Mouse (Mus musculus) lung, embryonic 15.5 days (tissue): ENCODE measurements around the gene Col8a1. TPM values are rescaled to one million over a fixed set of nuclear protein-coding genes. Genes with fewer than 3 reads are reported as not detected.
A peak's percentile ranks its signal among the peaks of the same experiment; 100 is the strongest.

Experiments
- ATAC-seq: fragments of 200-750 bp; cut with Nextera tagmentation; 2 replicates; pipeline ENCODE4 v1.8.0; 2017; ENCODE audit warnings: moderate number of reproducible peaks, borderline replicate concordance; ENCODE audit not compliant: low FRiP score, low TSS enrichment; ENCODE audit errors: extremely low read depth
- H3K27ac ChIP-seq: fragments of 300-500 bp; sonication (generic); 2 replicates; pipeline ENCODE4 v1.5.1; 2015; ENCODE audit warnings: moderate library complexity, mild to moderate bottlenecking, inconsistent platforms
- H3K27me3 ChIP-seq: fragments of 300-500 bp; sonication (generic); 2 replicates; pipeline ENCODE4 v1.6.1; 2015; ENCODE audit warnings: inconsistent platforms
- H3K36me3 ChIP-seq: fragments of 300-500 bp; sonication (generic); 2 replicates; pipeline ENCODE4 v1.6.1; 2015; ENCODE audit warnings: inconsistent platforms
- H3K4me1 ChIP-seq: fragments of 300-500 bp; sonication (generic); 2 replicates; pipeline ENCODE4 v1.6.1; 2015; ENCODE audit warnings: inconsistent platforms
- H3K4me2 ChIP-seq: fragments of 300-500 bp; sonication (generic); 2 replicates; pipeline ENCODE4 v1.6.1; 2015; ENCODE audit warnings: inconsistent platforms, mild to moderate bottlenecking, moderate library complexity
- H3K4me3 ChIP-seq: fragments of 300-500 bp; sonication (generic); 2 replicates; pipeline ENCODE4 v1.5.1; 2015; ENCODE audit warnings: mild to moderate bottlenecking, inconsistent platforms
- H3K9ac ChIP-seq: fragments of 300-500 bp; sonication (generic); 2 replicates; pipeline ENCODE4 v1.6.1; 2015; ENCODE audit warnings: inconsistent platforms
- H3K9me3 ChIP-seq: fragments of 300-500 bp; sonication (generic); 2 replicates; pipeline ENCODE4 v1.6.1; 2016; ENCODE audit warnings: inconsistent platforms
- WGBS: fragments of 180-500 bp; shearing (Covaris S2); methylation state at CpG from one replicate; pipeline ENCODE4 v1.1.7; 2015; 5-methylcytosine and 5-hydroxymethylcytosine counted together
- polyA plus RNA-seq: library from polyadenylated mRNA; unstranded; fragments of >200 nt; fragmentation: Nextera tagmentation; extraction: Ambion mirVana; gene quantifications from 2 replicates; pipeline ENCODE4 v1.2.1, GENCODE M21; 2015

Col8a1 gene
- polyA plus RNA-seq, 1 experiment from 2014 or later = 1.8 TPM

DNA sequence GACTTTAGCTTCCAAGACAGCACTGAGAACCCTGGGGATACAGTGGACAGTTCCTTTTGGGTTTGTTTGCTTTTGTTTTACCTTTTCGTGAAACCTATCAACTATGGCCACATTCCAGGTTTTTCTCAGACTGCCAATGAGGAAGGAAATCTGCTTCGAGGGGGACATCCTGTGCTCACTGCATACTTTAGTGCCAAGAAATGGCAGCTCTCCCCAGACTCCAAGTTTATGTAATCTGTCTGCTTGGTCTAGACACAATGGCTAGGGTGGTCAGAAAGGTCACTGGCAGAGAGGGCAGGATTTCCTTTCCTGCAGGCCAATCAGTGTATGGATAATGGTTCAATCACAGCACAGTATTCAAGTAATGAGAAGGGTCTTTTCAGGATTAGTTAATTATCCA is 172.5 kb downstream of the Col8a1 start:
- Histone ChIP-seq H3K27me3 (no peaks in the 10 kb centered on the region), H3K4me3 (no peak overlapping the region), H3K27ac (peak overlapping the region; percentile 37; the same call in 1 of the 2 replicates), H3K4me2 (no peak overlapping the region), H3K9ac (no peak overlapping the region), H3K9me3 (no peaks in the 10 kb centered on the region), H3K4me1 (peaks cover 6% of the 10 kb centered on the region; the same call in 1 of the 2 replicates), H3K36me3 (no peaks in the 10 kb centered on the region)
- WGBS = 44% methylated on average over 2 of the region's 2 CpGs
- peak; percentile 55; the same call in 1 of the 2 replicates for ATAC-seq

DNA sequence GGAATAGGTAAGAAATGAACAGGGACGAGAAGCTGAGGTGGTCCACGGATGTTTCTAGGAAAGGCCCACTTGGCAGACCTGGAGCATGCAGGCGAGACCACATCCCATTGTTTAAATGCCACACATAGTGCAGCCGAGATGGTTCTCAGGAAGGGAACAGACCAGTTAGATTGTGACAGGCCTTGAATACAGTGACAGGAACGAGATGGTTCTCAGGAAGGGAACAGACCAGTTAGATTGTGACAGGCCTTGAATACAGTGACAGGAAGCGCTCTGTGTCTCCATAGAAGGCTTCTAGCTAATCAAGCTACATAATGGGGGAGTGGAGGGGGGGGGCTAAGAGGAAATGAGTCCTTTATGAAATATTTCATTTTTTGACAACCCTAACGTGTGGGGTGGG is 174.5 kb downstream of the Col8a1 start:
- WGBS = 57% methylated on average over 7 of the region's 7 CpGs
- no peaks in the 10 kb centered on the region for H3K36me3 ChIP-seq
- ATAC-seq = peak; percentile 52; the same call in 1 of the 2 replicates
- H3K4me3 ChIP-seq = no peak overlapping the region
- H3K4me1 ChIP-seq = 0 out of 2 replicates have a peak, but pooled peaks cover 6% of the 10 kb centered on the region
- H3K27me3 ChIP-seq = no peaks in the 10 kb centered on the region
- no peak overlapping the region for H3K9ac ChIP-seq
- peak overlapping the region; percentile 32; the same call in 1 of the 2 replicates for H3K27ac ChIP-seq
- no peak overlapping the region for H3K4me2 ChIP-seq
- no peaks in the 10 kb centered on the region for H3K9me3 ChIP-seq

DNA sequence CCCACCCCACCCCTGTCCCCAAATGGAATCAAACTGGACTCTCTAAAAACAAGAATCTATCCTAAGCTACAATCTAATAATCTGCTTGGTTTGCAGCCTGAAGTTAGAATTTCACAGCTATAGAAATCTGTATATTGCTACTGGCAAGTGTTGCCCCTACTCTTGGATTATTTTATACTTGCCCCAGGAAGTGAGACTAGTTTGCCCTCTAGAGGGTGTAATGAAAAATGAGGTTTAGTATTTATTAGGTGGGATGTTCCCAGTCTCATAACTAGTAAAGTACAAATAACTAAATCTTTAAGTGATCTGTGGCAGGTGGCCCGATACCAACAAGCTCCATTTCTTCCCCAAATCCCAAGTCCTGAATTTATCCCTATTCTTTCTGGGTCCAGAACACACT is 177.0 kb downstream of the Col8a1 start:
- H3K27me3 ChIP-seq = no peaks in the 10 kb centered on the region
- H3K4me3 ChIP-seq = no peak overlapping the region
- no peak overlapping the region for H3K27ac ChIP-seq
- no peak overlapping the region for H3K4me2 ChIP-seq
- H3K9ac ChIP-seq = no peak overlapping the region
- no peaks in the 10 kb centered on the region for H3K9me3 ChIP-seq
- 72% methylated on average over 1 of the region's 1 CpGs for WGBS
- peaks cover 4% of the 10 kb centered on the region; the same call in 1 of the 2 replicates for H3K4me1 ChIP-seq
- no peak for ATAC-seq
- H3K36me3 ChIP-seq = 0 out of 2 replicates have a peak, but pooled peaks cover 2% of the 10 kb centered on the region

DNA sequence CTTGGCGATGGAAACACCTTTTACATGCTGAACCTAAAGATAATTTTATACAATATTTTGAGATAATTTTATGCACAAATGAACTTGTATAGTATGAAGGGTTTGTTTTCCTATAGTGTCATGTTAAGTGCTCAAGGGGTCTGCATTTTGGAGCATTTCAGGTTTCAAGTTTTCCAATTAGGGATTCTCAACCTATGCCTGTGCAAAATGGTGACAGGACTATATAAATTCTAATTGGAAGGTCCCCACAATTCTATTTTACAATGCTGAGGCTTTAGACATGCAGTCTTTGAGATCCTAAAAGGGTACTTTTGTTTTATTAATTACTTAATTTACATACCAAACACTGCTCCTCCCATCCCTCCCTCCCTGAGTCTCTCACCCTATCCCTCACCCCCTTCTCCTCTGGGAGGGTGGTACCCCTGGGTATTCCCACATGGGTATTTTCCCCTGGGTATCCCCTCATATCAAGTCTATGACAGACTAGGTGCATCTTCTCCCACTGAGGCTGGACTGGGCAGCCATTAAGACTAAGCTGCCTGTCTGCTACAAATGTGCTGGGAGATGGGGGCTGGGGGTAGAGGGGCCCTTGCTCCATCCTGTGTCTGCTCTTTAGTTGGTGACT is 178.7 kb downstream of the Col8a1 start:
- Histone ChIP-seq H3K27ac (no peak overlapping the region), H3K36me3 (0 out of 2 replicates have a peak, but pooled peaks cover 4% of the 10 kb centered on the region), H3K4me3 (no peak overlapping the region), H3K27me3 (no peaks in the 10 kb centered on the region), H3K4me1 (peaks cover 2% of the 10 kb centered on the region; the same call in 1 of the 2 replicates), H3K9ac (no peak overlapping the region), H3K9me3 (no peaks in the 10 kb centered on the region), H3K4me2 (no peak overlapping the region)
- 82% methylated on average over 1 of the region's 1 CpGs for WGBS
- no peak for ATAC-seq

Other genes starting within 250 kb of the Col8a1 start
- 55.4 and 57.6 TPM in 2 replicates for gene Cmss1, start 147.9 kb downstream of the Col8a1 start, polyA plus RNA-seq